Mouse (Mus musculus): ENCODE measurements around the gene Cdkn2aip. TPM values are rescaled to one million over a fixed set of nuclear protein-coding genes. Genes with fewer than 3 reads are reported as not detected.

Gene Cdkn2aip
- 41.3 and 52.8 TPM in 2 replicates for polyA plus RNA-seq (2016; fragmentation: Nextera tagmentation; extraction: Ambion mirVana)

DNA sequence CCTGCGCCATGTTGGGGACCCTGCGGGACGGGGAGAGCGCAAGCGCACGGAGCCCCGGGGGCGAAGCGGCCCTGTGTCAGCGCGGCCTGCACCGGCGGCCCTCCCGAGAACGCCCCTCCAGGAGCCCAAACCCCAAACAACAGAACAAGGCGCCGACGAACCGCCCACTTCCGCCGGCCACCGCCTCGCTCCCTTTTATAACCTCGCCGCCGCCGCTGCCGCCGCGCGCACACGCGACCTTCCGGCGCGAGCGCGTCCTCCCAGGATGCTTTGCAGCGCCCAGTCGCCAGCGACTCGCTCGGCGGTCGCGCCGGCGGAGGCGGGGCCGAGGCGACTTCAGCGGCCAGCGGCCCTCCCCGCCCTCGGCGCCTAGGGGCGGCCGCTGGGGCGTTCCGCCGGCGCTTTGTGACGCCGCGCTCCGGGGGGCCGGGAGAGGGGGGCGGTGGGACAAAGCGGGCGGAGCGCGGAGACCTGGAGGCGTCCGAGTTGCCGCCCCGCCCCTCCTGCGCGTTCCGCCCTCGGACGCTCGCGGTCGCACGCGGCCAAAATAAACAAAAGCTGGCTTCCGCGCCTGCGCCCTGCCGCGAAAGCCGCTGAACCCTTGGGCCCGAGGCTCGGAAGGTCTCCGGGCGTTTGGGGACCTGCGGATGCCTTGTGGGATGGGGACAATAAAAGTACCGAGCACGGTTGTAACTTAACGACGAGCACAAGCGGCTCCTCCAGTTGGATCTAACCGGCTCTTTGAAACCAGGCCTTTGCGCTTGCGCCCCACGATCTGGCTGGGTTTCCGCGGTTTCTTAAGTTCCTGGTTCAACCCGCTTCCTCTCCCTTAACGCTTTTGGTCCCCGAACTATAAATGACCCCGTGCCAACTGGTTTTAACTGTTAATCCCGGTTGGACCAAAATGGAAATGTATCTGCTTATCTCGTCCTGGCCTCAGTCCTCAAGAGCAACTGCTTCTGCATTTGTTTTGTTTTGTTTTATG lies at the start of gene Cdkn2aip:
Gene Cdkn2aip (minus strand): TSS at position 172 of the 985 bp plus-strand sequence.
- no peaks in the 10 kb centered on the region for H3K27me3 ChIP-seq
- peaks cover 21% of the 10 kb centered on the region for H3K4me1 ChIP-seq
- no peaks in the 10 kb centered on the region for H3K9me3 ChIP-seq
- peak within 1 kb of the TSS; percentile 67 for H3K4me2 ChIP-seq
- peak within 1 kb of the TSS; percentile 94 for H3K4me3 ChIP-seq (replicated peaks)
- ATAC-seq (ENCODE audit: low FRiP score) = peak; percentile 94
- H3K36me3 ChIP-seq (replicated peaks) = peaks cover 16% of the 10 kb centered on the region
- WGBS = under 1% methylated on average over 85 of the region's 114 CpGs
- peak within 1 kb of the TSS; percentile 95 for H3K9ac ChIP-seq
- H3K27ac ChIP-seq = peak within 1 kb of the TSS; percentile 96

GRCm38 (mm10) chr8:47763194-47763593 lies 49.5 kb upstream of the Cdkn2aip start:
- H3K27me3 ChIP-seq = no peaks in the 10 kb centered on the region
- H3K4me1 ChIP-seq = peaks cover 12% of the 10 kb centered on the region
- no peaks in the 10 kb centered on the region for H3K9me3 ChIP-seq
- WGBS = 64% methylated on average over 9 of the region's 9 CpGs
- H3K4me2 ChIP-seq = no peak overlapping the region
- H3K9ac ChIP-seq = no peak overlapping the region
- no peak for ATAC-seq (ENCODE audit: low FRiP score)
- H3K27ac ChIP-seq = no peak overlapping the region
- H3K36me3 ChIP-seq (replicated peaks) = no peaks in the 10 kb centered on the region
- no peak overlapping the region for H3K4me3 ChIP-seq (replicated peaks)

DNA sequence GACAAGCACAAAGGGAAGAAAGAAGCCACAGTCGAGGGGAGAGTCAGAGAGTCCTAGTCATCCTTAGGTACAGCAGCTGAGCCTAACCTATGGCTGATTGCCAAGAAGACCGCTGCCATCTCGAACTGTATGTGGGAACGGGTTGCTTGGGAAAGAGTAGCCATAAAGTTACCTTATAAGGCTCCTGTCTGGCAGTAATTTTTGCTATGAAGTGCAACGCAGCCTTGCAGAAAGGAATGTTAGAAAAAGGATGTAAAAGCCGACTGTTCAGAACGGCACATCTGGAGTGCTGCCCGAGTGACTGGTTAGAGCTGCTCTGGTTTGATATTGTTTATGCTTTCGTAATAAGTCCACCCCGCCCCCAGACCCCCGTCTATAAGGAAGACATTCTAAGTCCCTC lies 47.0 kb upstream of the Cdkn2aip start:
- no peak for ATAC-seq (ENCODE audit: low FRiP score)
- Histone ChIP-seq H3K27me3 (no peaks in the 10 kb centered on the region), H3K27ac (no peak overlapping the region), H3K36me3 (replicated peaks) (no peaks in the 10 kb centered on the region), H3K4me2 (no peak overlapping the region), H3K4me3 (replicated peaks) (no peak overlapping the region), H3K4me1 (peaks cover 12% of the 10 kb centered on the region), H3K9ac (no peak overlapping the region), H3K9me3 (no peaks in the 10 kb centered on the region)
- WGBS = 82% methylated on average over 11 of the region's 11 CpGs

- 70% methylated on average over 4 of the region's 4 CpGs for WGBS
- no peak overlapping the region for H3K4me3 ChIP-seq (replicated peaks)
- no peak overlapping the region for H3K9ac ChIP-seq
- H3K4me2 ChIP-seq = no peak overlapping the region
- H3K36me3 ChIP-seq (replicated peaks) = no peaks in the 10 kb centered on the region
- H3K27me3 ChIP-seq = no peaks in the 10 kb centered on the region
- ATAC-seq (ENCODE audit: low FRiP score) = no peak
- H3K9me3 ChIP-seq = no peaks in the 10 kb centered on the region
- H3K27ac ChIP-seq = no peak overlapping the region
- peaks cover 12% of the 10 kb centered on the region for H3K4me1 ChIP-seq
These were observed 46.5 kb upstream of the Cdkn2aip start for GRCm38 (mm10) chr8:47760186-47760585.

DNA sequence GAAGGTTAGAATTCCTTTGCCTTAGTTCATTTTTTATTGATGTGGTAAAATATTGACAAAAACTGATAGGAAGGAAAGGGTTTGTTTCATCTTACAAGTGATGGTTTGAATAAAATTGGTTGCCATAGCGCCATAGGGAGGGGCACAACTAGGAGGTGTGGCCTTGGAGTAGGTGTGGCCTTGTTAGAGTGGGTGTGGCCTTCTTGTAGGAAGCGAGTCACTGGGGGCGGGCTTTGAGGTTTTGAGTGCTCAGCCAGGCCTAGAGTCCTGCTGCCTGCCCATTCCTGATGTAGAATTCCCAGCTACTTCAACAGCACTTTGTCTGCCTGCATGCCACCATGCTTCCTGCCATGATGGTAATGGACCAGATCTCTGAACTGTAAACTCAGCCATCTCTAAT lies 39.4 kb upstream of the Cdkn2aip start:
- Histone ChIP-seq H3K4me2 (no peak overlapping the region), H3K36me3 (replicated peaks) (no peaks in the 10 kb centered on the region), H3K27ac (no peak overlapping the region), H3K4me1 (no peaks in the 10 kb centered on the region), H3K9ac (no peak overlapping the region), H3K9me3 (no peaks in the 10 kb centered on the region), H3K4me3 (replicated peaks) (no peak overlapping the region), H3K27me3 (no peaks in the 10 kb centered on the region)
- 85% methylated on average over 3 of the region's 3 CpGs for WGBS
- ATAC-seq (ENCODE audit: low FRiP score) = no peak

GRCm38 (mm10) chr8:47750096-47750495 lies 36.4 kb upstream of the Cdkn2aip start:
- WGBS = 53% methylated on average over 14 of the region's 14 CpGs
- no peak overlapping the region for H3K27ac ChIP-seq
- H3K4me2 ChIP-seq = no peak overlapping the region
- H3K27me3 ChIP-seq = no peaks in the 10 kb centered on the region
- no peaks in the 10 kb centered on the region for H3K4me1 ChIP-seq
- H3K4me3 ChIP-seq (replicated peaks) = no peak overlapping the region
- no peaks in the 10 kb centered on the region for H3K36me3 ChIP-seq (replicated peaks)
- H3K9ac ChIP-seq = no peak overlapping the region
- no peaks in the 10 kb centered on the region for H3K9me3 ChIP-seq
- no peak for ATAC-seq (ENCODE audit: low FRiP score)

DNA sequence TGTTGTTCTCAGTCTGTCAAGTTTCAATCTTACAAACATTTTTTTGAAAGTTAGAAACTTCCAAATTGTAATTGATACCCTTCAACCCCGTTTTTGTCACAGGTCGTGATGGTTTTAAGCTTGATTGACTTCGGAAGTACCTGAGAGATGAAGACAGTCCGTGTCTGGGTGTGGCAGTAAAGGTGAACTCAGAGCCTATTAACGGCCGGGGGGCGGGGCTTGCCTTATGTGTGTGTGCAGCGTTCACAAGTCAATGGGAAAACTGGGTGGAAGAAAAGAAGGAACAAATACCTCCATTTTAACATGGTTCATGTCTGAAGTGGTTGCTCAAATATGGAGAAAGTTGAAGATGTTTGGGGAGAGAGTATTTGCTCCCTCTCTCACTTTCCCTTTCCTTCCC lies 35.8 kb upstream of the Cdkn2aip start:
- Histone ChIP-seq H3K4me3 (replicated peaks) (no peak overlapping the region), H3K36me3 (replicated peaks) (no peaks in the 10 kb centered on the region), H3K9ac (no peak overlapping the region), H3K9me3 (no peaks in the 10 kb centered on the region), H3K4me2 (no peak overlapping the region), H3K4me1 (no peaks in the 10 kb centered on the region), H3K27ac (no peak overlapping the region), H3K27me3 (no peaks in the 10 kb centered on the region)
- no peak for ATAC-seq (ENCODE audit: low FRiP score)
- 78% methylated on average over 8 of the region's 8 CpGs for WGBS

GRCm38 (mm10) chr8:47746304-47746703 lies 32.6 kb upstream of the Cdkn2aip start:
- no peaks in the 10 kb centered on the region for H3K4me1 ChIP-seq
- no peak overlapping the region for H3K4me3 ChIP-seq (replicated peaks)
- H3K27me3 ChIP-seq = peaks cover 9% of the 10 kb centered on the region
- no peaks in the 10 kb centered on the region for H3K36me3 ChIP-seq (replicated peaks)
- WGBS = 58% methylated on average over 12 of the region's 12 CpGs
- H3K4me2 ChIP-seq = no peak overlapping the region
- H3K27ac ChIP-seq = no peak overlapping the region
- H3K9ac ChIP-seq = no peak overlapping the region
- H3K9me3 ChIP-seq = no peaks in the 10 kb centered on the region
- ATAC-seq (ENCODE audit: low FRiP score) = no peak

- WGBS = 23% methylated on average over 6 of the region's 6 CpGs
- peaks cover 10% of the 10 kb centered on the region for H3K27me3 ChIP-seq
These were observed 32.1 kb upstream of the Cdkn2aip start for GRCm38 (mm10) chr8:47745848-47746247.

DNA sequence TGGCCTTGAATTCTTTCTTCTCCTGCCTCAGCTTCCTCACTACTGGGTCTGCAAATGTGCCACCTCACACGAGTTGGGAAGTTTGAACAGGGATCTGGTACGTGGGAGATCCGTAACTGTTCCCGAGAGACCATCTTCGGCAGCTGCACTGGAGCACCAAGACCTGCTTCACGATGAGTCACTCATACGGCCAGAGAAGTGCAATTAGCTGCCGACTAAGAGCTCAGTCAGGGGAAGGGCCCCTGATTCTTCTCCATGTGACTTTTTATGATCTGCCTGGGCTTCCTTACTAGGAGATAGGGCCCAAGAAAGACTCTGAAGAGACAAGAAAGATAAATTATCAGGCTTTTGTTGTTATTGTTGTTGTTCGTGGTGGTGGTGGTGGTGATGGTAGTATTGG lies 31.1 kb upstream of the Cdkn2aip start:
- Histone ChIP-seq H3K36me3 (replicated peaks) (no peaks in the 10 kb centered on the region), H3K4me2 (no peak overlapping the region), H3K9me3 (no peaks in the 10 kb centered on the region), H3K27ac (no peak overlapping the region), H3K27me3 (peaks cover 10% of the 10 kb centered on the region), H3K4me3 (replicated peaks) (no peak overlapping the region), H3K4me1 (no peaks in the 10 kb centered on the region), H3K9ac (no peak overlapping the region)
- no peak for ATAC-seq (ENCODE audit: low FRiP score)
- WGBS = 88% methylated on average over 9 of the region's 9 CpGs

More at GRCm38 (mm10) chr8:47745848-47746247, 32.1 kb upstream of the Cdkn2aip start:
- Histone ChIP-seq H3K4me1 (no peaks in the 10 kb centered on the region), H3K4me3 (replicated peaks) (no peak overlapping the region), H3K27ac (no peak overlapping the region), H3K36me3 (replicated peaks) (no peaks in the 10 kb centered on the region), H3K4me2 (no peak overlapping the region), H3K9ac (no peak overlapping the region), H3K9me3 (no peaks in the 10 kb centered on the region)
- no peak for ATAC-seq (ENCODE audit: low FRiP score)

DNA sequence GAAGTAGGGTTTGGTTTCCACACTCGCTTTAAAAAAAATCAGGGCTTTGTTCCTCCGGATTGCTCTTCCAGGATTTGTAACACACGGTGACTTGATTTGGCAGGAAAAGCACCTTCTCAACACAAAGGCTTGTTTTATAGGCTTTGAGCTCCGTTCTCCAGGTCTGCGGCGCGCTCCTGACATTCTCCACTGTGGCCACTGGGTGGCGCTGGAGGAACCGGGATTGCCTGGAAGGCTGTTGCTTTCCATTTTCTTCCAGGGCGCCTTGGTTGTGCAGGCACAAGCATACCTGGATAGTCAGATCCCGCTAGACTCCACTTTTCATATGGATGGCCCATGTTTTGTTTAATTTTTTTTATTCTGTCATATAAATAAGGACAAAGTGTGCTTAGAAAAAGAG lies 29.7 kb upstream of the Cdkn2aip start:
- Histone ChIP-seq H3K27me3 (peaks cover 10% of the 10 kb centered on the region), H3K4me3 (replicated peaks) (no peak overlapping the region), H3K9me3 (no peaks in the 10 kb centered on the region), H3K4me2 (peak overlapping the region; percentile 19; the same call in 1 of the 2 replicates), H3K27ac (no peak overlapping the region), H3K36me3 (replicated peaks) (no peaks in the 10 kb centered on the region), H3K4me1 (no peaks in the 10 kb centered on the region), H3K9ac (no peak overlapping the region)
- ATAC-seq (ENCODE audit: low FRiP score) = 0 out of 2 replicates have a peak, but pooled peaks have one; percentile 57
- 8% methylated on average over 11 of the region's 11 CpGs for WGBS

DNA sequence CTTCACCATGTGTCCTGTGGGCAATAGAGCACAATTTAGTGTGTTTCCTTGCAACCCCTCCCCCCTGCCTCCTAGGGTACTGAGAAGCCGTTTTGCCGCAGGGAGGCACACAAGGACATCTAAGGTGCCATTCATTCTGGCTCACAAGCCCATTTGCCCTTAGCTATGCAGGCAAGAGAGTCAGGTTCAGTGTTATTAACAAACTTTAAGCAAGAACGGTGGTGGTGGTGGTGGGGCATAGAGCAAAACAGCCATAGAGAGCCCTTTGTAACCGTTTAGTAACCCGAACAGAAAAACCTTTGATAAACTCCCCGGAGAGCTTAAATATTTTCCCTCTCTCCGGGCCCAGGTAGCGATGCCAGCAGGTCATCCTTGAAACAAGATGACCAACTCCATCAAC lies 29.3 kb upstream of the Cdkn2aip start:
- ATAC-seq (ENCODE audit: low FRiP score) = no peak
- Histone ChIP-seq H3K4me1 (no peaks in the 10 kb centered on the region), H3K27me3 (peaks cover 10% of the 10 kb centered on the region), H3K9ac (no peak overlapping the region), H3K4me3 (replicated peaks) (no peak overlapping the region), H3K36me3 (replicated peaks) (no peaks in the 10 kb centered on the region), H3K27ac (no peak overlapping the region), H3K4me2 (peak overlapping the region; percentile 19; the same call in 1 of the 2 replicates), H3K9me3 (no peaks in the 10 kb centered on the region)
- WGBS = 48% methylated on average over 8 of the region's 8 CpGs

DNA sequence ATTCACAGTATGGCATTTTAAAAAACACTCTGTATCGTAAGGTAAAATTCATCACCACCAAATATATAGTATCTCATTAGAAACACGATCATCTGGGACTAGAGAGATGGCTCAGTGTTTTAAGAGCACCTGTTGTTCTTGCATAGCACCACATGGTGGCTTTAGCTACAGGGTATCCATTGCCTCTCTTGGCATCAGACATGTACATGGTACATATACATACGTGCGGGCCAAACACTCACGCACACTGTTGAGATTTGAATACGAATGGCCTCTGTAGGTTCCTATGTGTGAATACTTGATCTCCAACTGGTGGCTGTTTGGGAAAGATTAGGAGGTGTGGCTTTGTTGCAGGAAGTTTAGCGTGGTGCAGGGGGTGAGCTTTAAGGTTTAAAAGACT lies 28.6 kb upstream of the Cdkn2aip start:
- H3K4me2 ChIP-seq = no peak overlapping the region
- H3K36me3 ChIP-seq (replicated peaks) = no peaks in the 10 kb centered on the region
- peaks cover 10% of the 10 kb centered on the region for H3K27me3 ChIP-seq
- ATAC-seq (ENCODE audit: low FRiP score) = no peak
- WGBS = 87% methylated on average over 7 of the region's 7 CpGs
- no peaks in the 10 kb centered on the region for H3K4me1 ChIP-seq
- H3K27ac ChIP-seq = no peak overlapping the region
- no peak overlapping the region for H3K4me3 ChIP-seq (replicated peaks)
- H3K9ac ChIP-seq = no peak overlapping the region
- H3K9me3 ChIP-seq = no peaks in the 10 kb centered on the region

Data from forebrain, embryonic 12.5 days (tissue).